Mouse (Mus musculus) CH12.LX (cell line): ENCODE measurements around the gene Hspb11. TPM values are rescaled to one million over a fixed set of nuclear protein-coding genes. Genes with fewer than 3 reads are reported as not detected.

Source experiments
- DNase-seq: peaks from one replicate; pipeline ENCODE4 v3.0.0-alpha.2; 2013; ENCODE audit errors: extremely low read depth
- H3K27ac ChIP-seq: 2 replicates; pipeline ENCODE4 v1.5.1; 2012; ENCODE audit warnings: low read depth, mild to moderate bottlenecking, control low read depth, moderate library complexity; ENCODE audit not compliant: insufficient read depth
- H3K27me3 ChIP-seq: replicated peaks from 2 replicates; pipeline ENCODE3; 2012; ENCODE audit warnings: inconsistent platforms
- H3K36me3 ChIP-seq, 2 experiments: replicated peaks in 1 of 2; 2 replicates each; pipeline versions ENCODE3 to v1.6.1; 2012; ENCODE audit warnings: inconsistent platforms in 1 of 2, low read length in 1 of 2, mild to moderate bottlenecking in 1 of 2, mixed read lengths in 1 of 2, moderate library complexity in 1 of 2; ENCODE audit not compliant: control insufficient read depth in 1 of 2, insufficient read depth in 1 of 2
- H3K4me1 ChIP-seq, 2 experiments: 2 replicates each; pipeline ENCODE4 v1.6.1; 2012; ENCODE audit warnings: inconsistent platforms in 1 of 2, moderate library complexity in 1 of 2; ENCODE audit not compliant: insufficient read depth in 2 of 2, control insufficient read depth in 1 of 2
- H3K4me2 ChIP-seq: 2 replicates; pipeline ENCODE4 v1.6.1; 2012; ENCODE audit warnings: low read depth, mild to moderate bottlenecking, control low read depth; ENCODE audit not compliant: poor library complexity, insufficient read depth, severe bottlenecking
- H3K4me3 ChIP-seq, 3 experiments: fragments of 150-350 bp in 1 of 3; sonication (generic) in 1 of 3; replicated peaks in 1 of 3; 2 replicates each; pipeline versions ENCODE3 to v1.5.1; 2011 to 2012; ENCODE audit warnings: low read depth in 2 of 3, low read length in 2 of 3, mild to moderate bottlenecking in 2 of 3, moderate library complexity in 2 of 3, control low read depth in 1 of 3, improper control_type of control experiment in 1 of 3, inconsistent platforms in 1 of 3, mixed read lengths in 1 of 3; ENCODE audit not compliant: poor library complexity in 1 of 3
- H3K79me2 ChIP-seq: replicated peaks from 2 replicates; pipeline ENCODE4 v1.6.1; 2012; ENCODE audit warnings: mild to moderate bottlenecking, moderate library complexity; ENCODE audit not compliant: control insufficient read depth, poor library complexity, insufficient read depth, severe bottlenecking; ENCODE audit errors: extremely low read depth
- H3K9ac ChIP-seq: 2 replicates; pipeline ENCODE4 v1.6.1; 2012; ENCODE audit warnings: low read depth, mild to moderate bottlenecking, control low read depth, moderate library complexity; ENCODE audit not compliant: insufficient read depth
- H3K9me3 ChIP-seq: replicated peaks from 2 replicates; pipeline ENCODE3; 2012; ENCODE audit warnings: low read length, inconsistent platforms, mixed read lengths
- CHD1 ChIP-seq: IDR thresholded peaks from 2 replicates; pipeline ENCODE4 v1.6.1; 2012; ENCODE audit warnings: low read depth, low read length, improper control_type of control experiment, inconsistent platforms
- CHD2 ChIP-seq: IDR thresholded peaks from 2 replicates; pipeline ENCODE4 v1.6.1; 2011; ENCODE audit warnings: low read length, improper control_type of control experiment
- CTCF ChIP-seq, 2 experiments: IDR thresholded peaks in 1 of 2; conservative IDR thresholded peaks in 1 of 2; 2 replicates each; pipeline ENCODE4 v1.5.1; 2011 to 2012; ENCODE audit warnings: low read depth in 2 of 2, low read length in 2 of 2, improper control_type of control experiment in 1 of 2, inconsistent platforms in 1 of 2, mild to moderate bottlenecking in 1 of 2, moderate library complexity in 1 of 2
- EP300 ChIP-seq: IDR thresholded peaks from 2 replicates; pipeline ENCODE4 v1.6.1; 2011; ENCODE audit warnings: low read length, improper control_type of control experiment
- ETS1 ChIP-seq: conservative IDR thresholded peaks from 2 replicates; pipeline ENCODE4 v1.6.1; 2012; ENCODE audit warnings: low read depth, mild to moderate bottlenecking, inconsistent platforms, low read length, improper control_type of control experiment, moderate library complexity
- HCFC1 ChIP-seq: IDR thresholded peaks from 2 replicates; pipeline ENCODE4 v1.6.1; 2012; ENCODE audit warnings: low read depth, mild to moderate bottlenecking, inconsistent platforms, low read length, improper control_type of control experiment
- JUN ChIP-seq: IDR thresholded peaks from 2 replicates; pipeline ENCODE4 v1.6.1; 2011; ENCODE audit warnings: low read depth, mild to moderate bottlenecking, low read length, improper control_type of control experiment, moderate library complexity; ENCODE audit not compliant: insufficient read depth
- JUND ChIP-seq: conservative IDR thresholded peaks from 2 replicates; pipeline ENCODE4 v1.6.1; 2011; ENCODE audit warnings: low read depth, low read length, improper control_type of control experiment
- KAT2A ChIP-seq: IDR thresholded peaks from 2 replicates; pipeline ENCODE4 v1.6.1; 2012; ENCODE audit warnings: low read length, improper control_type of control experiment, inconsistent platforms; ENCODE audit not compliant: insufficient replicate concordance
- MAFK ChIP-seq: IDR thresholded peaks from 2 replicates; pipeline ENCODE4 v1.6.1; 2011; ENCODE audit warnings: low read length, improper control_type of control experiment; ENCODE audit not compliant: insufficient replicate concordance
- MAZ ChIP-seq: IDR thresholded peaks from 2 replicates; pipeline ENCODE4 v1.6.1; 2012; ENCODE audit warnings: low read depth, mild to moderate bottlenecking, inconsistent platforms, low read length, improper control_type of control experiment, moderate library complexity
- MXI1 ChIP-seq: IDR thresholded peaks from 2 replicates; pipeline ENCODE4 v1.6.1; 2011; ENCODE audit warnings: mild to moderate bottlenecking, low read depth, low read length, improper control_type of control experiment
- NELFE ChIP-seq: IDR thresholded peaks from 2 replicates; pipeline ENCODE4 v1.6.1; 2011; ENCODE audit warnings: low read depth, low read length, improper control_type of control experiment
- NRF1 ChIP-seq: IDR thresholded peaks from 2 replicates; pipeline ENCODE4 v1.6.1; 2014; ENCODE audit warnings: low read depth, mild to moderate bottlenecking, inconsistent platforms, low read length, improper control_type of control experiment, moderate library complexity
- POLR2AphosphoS2 ChIP-seq: IDR thresholded peaks from 2 replicates; pipeline ENCODE4 v1.6.1; 2011; ENCODE audit warnings: low read depth, low read length, improper control_type of control experiment
- SIN3A ChIP-seq: IDR thresholded peaks from 2 replicates; pipeline ENCODE4 v1.6.1; 2012; ENCODE audit warnings: low read length, improper control_type of control experiment, inconsistent platforms
- UBTF ChIP-seq: IDR thresholded peaks from 2 replicates; pipeline ENCODE4 v1.6.1; 2012; ENCODE audit warnings: low read depth, mild to moderate bottlenecking, inconsistent platforms, low read length, improper control_type of control experiment, moderate library complexity
- USF1 ChIP-seq: IDR thresholded peaks from 2 replicates; pipeline ENCODE4 v1.6.1; 2014; ENCODE audit warnings: low read depth, mild to moderate bottlenecking, inconsistent platforms, low read length, improper control_type of control experiment
- dilution Hi-C: fragments of 300-500 bp; cut with MboI; formaldehyde crosslinking; loops from 2 replicates; pipeline ENCODE4 v1.14.3; 2020; ENCODE audit warnings: low sequenced_read_pairs; ENCODE audit not compliant: extremely low pct_unique_long_range_greater_than_20kb, extremely low pct_ligation_motif_present
- in situ Hi-C: fragments of 300-500 bp; cut with MboI; formaldehyde crosslinking; loops from 3 replicates; pipeline ENCODE4 v1.14.3; 2019; ENCODE audit warnings: low sequenced_read_pairs, low pct_ligation_motif_present, low pct_unique_long_range_greater_than_20kb, mixed read lengths
- polyA plus RNA-seq: library from polyadenylated mRNA; unstranded; fragments of >175 nt; gene quantifications from 2 replicates; pipeline ENCODE4 v1.2.1, GENCODE M21; 2012; ENCODE audit warnings: low read depth; ENCODE audit not compliant: insufficient read length
- total RNA-seq, 2 experiments: library from RNA; depleted of rRNA; stranded (reverse); fragments of 300-350 nt in 1 of 2; fragments of >200 nt in 1 of 2; gene quantifications; 2 replicates each; pipeline ENCODE4 v1.2.3; 2012 to 2014

Gene Hspb11
- total and polyA plus RNA-seq, 3 experiments, result 19.7 to 46.3 (median 38.7) TPM

- dilution Hi-C loops (no loop called here), in situ Hi-C loops (no loop called here)
- Histone ChIP-seq H3K4me3 (no peak overlapping the region), H3K27me3 (no peaks in the 10 kb centered on the region), H3K9me3 (no peaks in the 10 kb centered on the region), H3K4me1 (peaks cover 8 to 12% of the 10 kb centered on the region in 2 experiments), H3K36me3 (peaks cover 15 to 47% of the 10 kb centered on the region in 2 experiments), H3K4me2 (no peak overlapping the region), H3K9ac (no peak overlapping the region), H3K27ac (no peak overlapping the region), H3K79me2 (no peaks in the 10 kb centered on the region)
- no peak for DNase-seq
- TF ChIP-seq CTCF (conservative IDR thresholded peaks at IDR 0.05 in 1 of 2, IDR thresholded peaks at IDR 0.05 in 1 of 2; ENCODE audit: low read depth in 2 of 2, low read length in 2 of 2) (no peak), HCFC1 (no peak)
Measured at GRCm38 (mm10) chr4:107210483-107211097, 42.8 kb upstream of the Hspb11 start.

DNA sequence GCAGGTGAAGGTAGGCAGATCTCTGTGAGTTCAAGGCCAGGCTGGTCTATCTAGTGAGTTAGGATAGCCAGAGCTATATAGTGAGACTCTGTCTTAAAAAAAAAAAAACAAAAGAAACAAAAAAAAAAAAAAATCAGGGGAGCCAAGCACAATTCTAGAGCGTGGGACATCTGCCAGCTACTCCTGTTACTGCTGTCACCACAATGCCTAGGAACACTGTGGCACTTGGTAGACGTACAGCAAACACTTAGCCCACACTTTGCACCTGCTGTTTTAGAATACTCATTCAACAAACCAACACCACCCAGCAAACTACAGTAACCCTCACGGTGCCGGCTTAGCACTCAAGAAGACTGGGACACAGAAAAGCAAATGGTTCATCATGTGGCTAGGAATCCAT, 41.9 kb upstream of the Hspb11 start:
- Histone ChIP-seq H3K27ac (no peak overlapping the region), H3K36me3 (peaks cover 11 to 40% of the 10 kb centered on the region in 2 experiments), H3K4me1 (peaks cover 8 to 12% of the 10 kb centered on the region in 2 experiments), H3K4me2 (no peak overlapping the region), H3K27me3 (no peaks in the 10 kb centered on the region)
- no peak for TF ChIP-seq CHD1
- TF ChIP-seq USF1, result no peak
- no peak for TF ChIP-seq POLR2AphosphoS2
- no peak for TF ChIP-seq MAFK
- no peak for TF ChIP-seq UBTF
- no peak for TF ChIP-seq ETS1
- no peak for TF ChIP-seq CTCF (conservative IDR thresholded peaks at IDR 0.05 in 1 of 2, IDR thresholded peaks at IDR 0.05 in 1 of 2; ENCODE audit: low read depth in 2 of 2, low read length in 2 of 2)
- no peak for TF ChIP-seq CHD2
- no peak for TF ChIP-seq MXI1
- no peak for TF ChIP-seq KAT2A
- no peak for TF ChIP-seq NRF1
- TF ChIP-seq SIN3A, result no peak
- TF ChIP-seq HCFC1, result no peak
- TF ChIP-seq NELFE, result no peak
- TF ChIP-seq JUN, result no peak
- no peak for TF ChIP-seq JUND
- no peak for TF ChIP-seq EP300
- TF ChIP-seq MAZ, result no peak
- TF ChIP-seq, all 38 proteins: peak for 0
- Histone ChIP-seq H3K9me3 (no peaks in the 10 kb centered on the region), H3K9ac (no peak overlapping the region), H3K79me2 (no peaks in the 10 kb centered on the region), H3K4me3 (no peak overlapping the region)
- no peak for DNase-seq
- dilution Hi-C loops (no loop called here), in situ Hi-C loops (no loop called here)
